Mouse (Mus musculus): ENCODE results near the gene Ifit1.
"Not testable (repeated sequence)": the region's sequence is repeated elsewhere in the genome, so short reads cannot be mapped to it uniquely, and the experiment has no call there.

- not testable (repeated sequence) for TF ChIP-seq CTCF (IDR thresholded peaks at IDR 0.05; ENCODE audit: low read depth); EP300 (optimal IDR thresholded peaks at IDR 0.05)
These were observed 38.8 kb upstream of the Ifit1 start, which contains the start of gene Ifit1bl1 for GRCm38 (mm10) chr19:34601888-34602287.

Data from stomach, postnatal 0 days (tissue).